Mouse (Mus musculus) myocyte (in vitro differentiated cells): ENCODE results near the gene Wfdc16. TPM values are rescaled to one million over a fixed set of nuclear protein-coding genes. Genes with fewer than 3 reads are reported as not detected.
"Not testable (repeated sequence)": the region's sequence is repeated elsewhere in the genome, so short reads cannot be mapped to it uniquely, and the experiment has no call there.

Experiments
- H3K27me3 ChIP-seq: one replicate; pipeline ENCODE4 v1.6.1; 2011; ENCODE audit not compliant: control insufficient read depth, insufficient read depth, insufficient read length
- H3K36me3 ChIP-seq: one replicate; pipeline ENCODE4 v1.6.1; 2011; ENCODE audit not compliant: control insufficient read depth, insufficient read depth
- H3K4me2 ChIP-seq: one replicate; pipeline ENCODE4 v1.6.1; 2011; ENCODE audit warnings: low read depth, control low read depth
- H3K4me3 ChIP-seq: one replicate; pipeline ENCODE4 v1.5.1; 2011; ENCODE audit warnings: mild to moderate bottlenecking, control low read depth, moderate library complexity
- H3K79me2 ChIP-seq: one replicate; pipeline ENCODE4 v1.6.1; 2011; ENCODE audit not compliant: control insufficient read depth, insufficient read depth
- H3ac ChIP-seq: one replicate; pipeline ENCODE4 v1.6.1; 2011; ENCODE audit not compliant: control insufficient read depth, insufficient read length
- CEBPB ChIP-seq: IDR thresholded peaks from 2 replicates; pipeline ENCODE4 v1.6.1; 2011; ENCODE audit warnings: mild to moderate bottlenecking, moderate library complexity; ENCODE audit not compliant: poor library complexity, insufficient read depth, severe bottlenecking
- E2F4 ChIP-seq: IDR thresholded peaks from one replicate; pipeline ENCODE4 v1.6.1; 2011; ENCODE audit warnings: mild to moderate bottlenecking, control low read depth, moderate library complexity; ENCODE audit not compliant: insufficient read depth
- MAX ChIP-seq: IDR thresholded peaks from one replicate; pipeline ENCODE4 v1.6.1; 2011; ENCODE audit warnings: low read depth, mild to moderate bottlenecking, control low read depth
- MYOD1 ChIP-seq, 3 experiments: IDR thresholded peaks; one replicate each; pipeline ENCODE4 v1.6.1; 2011; ENCODE audit warnings: control low read depth in 2 of 3, low read depth in 2 of 3, mild to moderate bottlenecking in 2 of 3, moderate library complexity in 1 of 3; ENCODE audit not compliant: insufficient read length in 2 of 3, control insufficient read depth in 1 of 3
- MYOG ChIP-seq, 3 experiments: IDR thresholded peaks; one replicate each; pipeline ENCODE4 v1.6.1; 2011; ENCODE audit warnings: control low read depth in 2 of 3, low read depth in 2 of 3, mild to moderate bottlenecking in 2 of 3; ENCODE audit not compliant: insufficient read length in 2 of 3, control insufficient read depth in 1 of 3, insufficient read depth in 1 of 3
- POLR2A ChIP-seq: IDR thresholded peaks from one replicate; pipeline ENCODE4 v1.6.1; 2011; ENCODE audit warnings: low read depth, mild to moderate bottlenecking, control low read depth, moderate library complexity; ENCODE audit not compliant: insufficient read length
- POLR2AphosphoS2 ChIP-seq: IDR thresholded peaks from one replicate; pipeline ENCODE4 v1.6.1; 2011; ENCODE audit warnings: low read depth, control low read depth; ENCODE audit not compliant: insufficient read length
- REST ChIP-seq: IDR thresholded peaks from one replicate; pipeline ENCODE4 v1.6.1; 2011; ENCODE audit warnings: mild to moderate bottlenecking, control low read depth, moderate library complexity; ENCODE audit not compliant: insufficient read depth, insufficient read length
- SRF ChIP-seq: IDR thresholded peaks from one replicate; pipeline ENCODE4 v1.6.1; 2011; ENCODE audit warnings: low read depth; ENCODE audit not compliant: control insufficient read depth, insufficient read length
- TCF12 ChIP-seq: IDR thresholded peaks from one replicate; pipeline ENCODE4 v1.6.1; 2011; ENCODE audit warnings: mild to moderate bottlenecking, control low read depth; ENCODE audit not compliant: poor library complexity, insufficient read depth, severe bottlenecking
- TCF3 ChIP-seq: IDR thresholded peaks from one replicate; pipeline ENCODE4 v1.6.1; 2011; ENCODE audit warnings: low read depth, control low read depth; ENCODE audit not compliant: insufficient read length
- USF1 ChIP-seq: IDR thresholded peaks from one replicate; pipeline ENCODE4 v1.6.1; 2011; ENCODE audit warnings: low read depth, mild to moderate bottlenecking, control low read depth, moderate library complexity
- polyA plus RNA-seq: library from polyadenylated mRNA; unstranded; fragments of >200 nt; fragmentation: generic; extraction: Trizol; gene quantifications from one replicate; pipeline ENCODE4 v1.2.1, GENCODE M21; 2012; ENCODE audit warnings: missing spikeins

Wfdc16 gene
- polyA plus RNA-seq, 1 experiment, result not detected

DNA sequence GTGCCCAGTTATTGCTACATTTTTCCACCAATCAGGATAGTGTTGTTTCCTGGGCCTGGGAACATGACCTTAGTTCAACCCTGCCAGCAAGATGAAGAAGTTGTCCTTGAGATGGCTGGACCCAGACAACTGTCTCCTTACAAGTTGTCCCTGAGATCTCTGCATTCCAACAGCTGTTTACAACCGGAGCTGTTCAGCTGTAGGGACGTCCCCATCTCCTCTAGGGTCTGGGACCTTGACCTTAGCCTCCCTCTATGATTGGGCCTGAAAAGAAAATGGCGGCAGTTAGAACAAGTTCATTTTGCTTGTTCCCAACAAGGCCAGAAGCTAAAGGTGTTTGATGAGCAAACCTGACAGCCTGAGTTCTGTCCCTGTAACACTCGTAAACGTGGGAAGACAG is 19.5 kb downstream of the Wfdc16 start:
- Histone ChIP-seq H3ac (no peak overlapping the region), H3K27me3 (peaks cover 13% of the 10 kb centered on the region), H3K79me2 (no peaks in the 10 kb centered on the region), H3K36me3 (no peaks in the 10 kb centered on the region), H3K4me2 (no peak overlapping the region), H3K4me3 (no peak overlapping the region)
- TF ChIP-seq REST (no peak), E2F4 (no peak), SRF (no peak), CEBPB (no peak), MYOD1 (IDR thresholded peaks at IDR 0.05; ENCODE audit: control insufficient read depth in 1 of 3, insufficient read length in 2 of 3, low read depth in 2 of 3) (no peak), POLR2A (no peak), TCF3 (no peak), POLR2AphosphoS2 (no peak), USF1 (no peak), MYOG (IDR thresholded peaks at IDR 0.05; ENCODE audit: control insufficient read depth in 1 of 3, insufficient read depth in 1 of 3, insufficient read length in 2 of 3, low read depth in 2 of 3) (no peak), MAX (no peak), TCF12 (no peak)

GRCm38 (mm10) chr2:164615386-164615785 is 23.2 kb downstream of the Wfdc16 start:
- Histone ChIP-seq H3ac (no peak overlapping the region), H3K4me3 (no peak overlapping the region), H3K36me3 (no peaks in the 10 kb centered on the region), H3K79me2 (no peaks in the 10 kb centered on the region), H3K4me2 (no peak overlapping the region), H3K27me3 (peaks cover 6% of the 10 kb centered on the region)
- TF ChIP-seq TCF12 (no peak), MYOG (IDR thresholded peaks at IDR 0.05; ENCODE audit: control insufficient read depth in 1 of 3, insufficient read depth in 1 of 3, insufficient read length in 2 of 3, low read depth in 2 of 3) (no peak), CEBPB (no peak), MYOD1 (IDR thresholded peaks at IDR 0.05; ENCODE audit: control insufficient read depth in 1 of 3, insufficient read length in 2 of 3, low read depth in 2 of 3) (no peak), POLR2A (no peak), SRF (no peak), MAX (no peak), TCF3 (no peak), POLR2AphosphoS2 (no peak), E2F4 (no peak), USF1 (no peak), REST (no peak)

DNA sequence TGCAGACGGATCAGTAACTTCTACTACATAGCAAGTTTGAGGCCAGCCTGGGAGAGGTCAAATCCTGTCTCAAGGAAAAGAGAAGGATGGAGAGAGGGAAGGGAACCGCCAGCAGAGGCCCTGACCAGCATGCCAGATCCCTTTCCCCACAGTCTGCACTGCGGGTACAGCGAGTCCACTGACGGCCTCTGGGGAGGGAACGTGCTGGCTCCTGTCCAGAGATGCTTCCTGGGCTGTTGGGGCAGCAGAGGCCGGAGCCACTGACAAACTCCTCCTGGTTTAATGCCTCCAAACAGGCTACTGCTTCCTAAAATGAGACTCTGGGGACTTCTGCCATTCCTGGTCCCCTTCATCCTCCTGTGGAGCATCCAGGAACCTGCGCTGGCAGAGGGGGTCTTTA is 25.1 kb downstream of the Wfdc16 start, which contains the start of the genes Wfdc6b and Wfdc8:
Wfdc6b (plus strand) TSS at position 52 of the 400 bp plus-strand sequence.
Wfdc8 (minus strand) TSS at position 156 of the 400 bp plus-strand sequence.
- not testable (repeated sequence) for H3K4me2 ChIP-seq, H3K4me3 ChIP-seq, H3K27me3 ChIP-seq, H3K36me3 ChIP-seq, H3ac ChIP-seq, H3K79me2 ChIP-seq

GRCm38 (mm10) chr2:164608781-164609180 is 29.8 kb downstream of the Wfdc16 start:
- peaks cover 14% of the 10 kb centered on the region for H3K27me3 ChIP-seq
- no peaks in the 10 kb centered on the region for H3K79me2 ChIP-seq
- H3K4me2 ChIP-seq, result no peak overlapping the region
- no peak overlapping the region for H3K4me3 ChIP-seq
- no peak for TF ChIP-seq TCF12
- TF ChIP-seq USF1, result no peak
- TF ChIP-seq REST, result no peak
- no peak for TF ChIP-seq MYOD1 (IDR thresholded peaks at IDR 0.05; ENCODE audit: control insufficient read depth in 1 of 3, insufficient read length in 2 of 3, low read depth in 2 of 3)
- TF ChIP-seq MYOG (IDR thresholded peaks at IDR 0.05; ENCODE audit: control insufficient read depth in 1 of 3, insufficient read depth in 1 of 3, insufficient read length in 2 of 3, low read depth in 2 of 3), result no peak
- TF ChIP-seq TCF3, result no peak
- TF ChIP-seq POLR2AphosphoS2, result no peak
- TF ChIP-seq POLR2A, result no peak
- H3K36me3 ChIP-seq, result no peaks in the 10 kb centered on the region
- no peak overlapping the region for H3ac ChIP-seq

- no peaks in the 10 kb centered on the region for H3K36me3 ChIP-seq
- H3K27me3 ChIP-seq, result peaks cover 20% of the 10 kb centered on the region
- no peak for TF ChIP-seq TCF12
- no peak for TF ChIP-seq REST
- TF ChIP-seq USF1, result no peak
- TF ChIP-seq CEBPB, result no peak
- TF ChIP-seq POLR2A, result no peak
- no peak for TF ChIP-seq MYOD1 (IDR thresholded peaks at IDR 0.05; ENCODE audit: control insufficient read depth in 1 of 3, insufficient read length in 2 of 3, low read depth in 2 of 3)
- no peak for TF ChIP-seq POLR2AphosphoS2
- no peak for TF ChIP-seq TCF3
- no peak for TF ChIP-seq MYOG (IDR thresholded peaks at IDR 0.05; ENCODE audit: control insufficient read depth in 1 of 3, insufficient read depth in 1 of 3, insufficient read length in 2 of 3, low read depth in 2 of 3)
- no peak for TF ChIP-seq MAX
- no peak for TF ChIP-seq E2F4
- no peak for TF ChIP-seq SRF
- H3ac ChIP-seq, result no peak overlapping the region
- H3K4me2 ChIP-seq, result no peak overlapping the region
- H3K4me3 ChIP-seq, result no peak overlapping the region
- no peaks in the 10 kb centered on the region for H3K79me2 ChIP-seq
These were observed 34.2 kb downstream of the Wfdc16 start for GRCm38 (mm10) chr2:164604411-164604810.
